Mouse (Mus musculus): ENCODE measurements around the gene Naa15.
A peak's percentile ranks its signal among the peaks of the same experiment; 100 is the strongest.
"Not testable (repeated sequence)": the region's sequence is repeated elsewhere in the genome, so short reads cannot be mapped to it uniquely, and the experiment has no call there.

The Naa15 gene

DNA sequence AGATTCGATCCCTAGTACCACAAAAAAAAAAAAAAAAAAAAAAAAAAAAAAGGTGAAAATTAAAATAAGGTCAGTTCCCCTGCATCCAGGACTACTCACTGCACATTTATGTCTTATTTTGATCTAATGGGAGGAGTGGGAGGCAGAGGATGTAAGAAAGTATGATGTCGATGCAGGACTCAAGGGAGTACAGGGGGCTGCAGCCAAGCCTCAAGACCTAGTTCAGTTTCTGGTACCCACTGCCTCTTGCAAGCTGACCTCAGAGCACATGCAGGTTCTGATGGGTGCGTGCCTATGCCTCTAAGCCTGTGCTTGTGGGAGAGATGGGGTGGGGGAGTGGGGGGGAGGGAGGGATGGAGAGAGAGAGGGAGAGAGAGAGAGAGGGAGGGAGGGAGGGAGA lies 20.1 kb upstream of the Naa15 start:
- no peak for DNase-seq

GRCm38 (mm10) chr3:51395461-51396145 lies 19.3 kb upstream of the Naa15 start:
- DNase-seq: no peak

- peak; percentile 83 to 86 for DNase-seq
These were observed 18.5 kb upstream of the Naa15 start, which contains the start of gene Mgarp for GRCm38 (mm10) chr3:51396219-51397068. Mgarp (minus strand) TSS chr3:51396738.

DNA sequence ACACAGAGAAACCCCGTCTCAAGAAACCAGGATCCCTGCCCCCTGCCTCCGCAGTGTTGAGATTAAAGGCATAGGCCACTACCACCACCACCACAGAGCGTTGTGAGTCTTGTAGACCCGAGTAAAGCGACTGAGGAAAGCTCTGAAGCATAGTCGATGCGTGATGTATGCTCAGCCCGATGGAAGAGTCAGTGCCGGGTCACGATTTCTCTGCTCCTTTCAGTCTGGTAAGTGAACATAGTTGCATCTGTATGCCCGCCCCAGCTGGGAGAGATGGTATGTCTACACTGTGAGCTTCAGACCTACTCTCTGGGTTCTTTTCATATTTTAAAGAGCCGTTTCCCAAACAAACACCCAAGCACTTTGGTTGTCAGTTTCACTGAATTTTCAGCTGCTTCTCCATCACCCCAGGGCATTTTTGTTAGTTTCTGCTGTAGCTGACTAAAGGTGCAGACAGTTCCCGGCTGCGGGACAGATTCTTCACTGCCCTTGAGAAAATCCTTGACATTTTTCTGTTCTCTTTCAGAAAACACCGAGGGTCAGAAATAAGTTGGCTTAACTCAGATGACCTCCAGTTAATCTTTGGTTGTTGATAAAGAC lies 17.1 kb upstream of the Naa15 start:
- DNase-seq: no peak

GRCm38 (mm10) chr3:51398667-51399066 lies 16.3 kb upstream of the Naa15 start:
- DNase-seq: no peak

- no peak for DNase-seq
These were observed 15.4 kb upstream of the Naa15 start for GRCm38 (mm10) chr3:51399531-51399930.

- no peak for DNase-seq
These were observed 14.3 kb upstream of the Naa15 start for GRCm38 (mm10) chr3:51400682-51401081.

DNA sequence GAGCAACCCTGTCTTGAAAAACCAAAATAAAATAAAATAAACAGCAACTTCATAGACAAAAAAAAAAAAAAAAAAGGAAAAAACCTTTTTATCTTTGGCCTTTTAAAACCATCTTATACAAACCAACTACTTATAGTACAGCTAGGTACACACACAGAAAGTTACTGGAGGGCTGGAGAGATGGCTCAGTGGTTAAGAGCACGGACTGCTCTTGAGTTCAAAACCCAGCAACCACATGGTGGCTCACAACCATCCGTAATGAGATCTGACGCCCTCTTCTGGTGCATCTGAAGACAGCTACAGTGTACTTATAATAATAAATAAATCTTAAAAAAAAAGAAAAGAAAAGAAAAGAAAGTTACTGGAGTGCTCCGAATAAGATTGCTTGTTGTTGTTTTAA lies 12.9 kb upstream of the Naa15 start:
- not testable (repeated sequence) for DNase-seq

DNA sequence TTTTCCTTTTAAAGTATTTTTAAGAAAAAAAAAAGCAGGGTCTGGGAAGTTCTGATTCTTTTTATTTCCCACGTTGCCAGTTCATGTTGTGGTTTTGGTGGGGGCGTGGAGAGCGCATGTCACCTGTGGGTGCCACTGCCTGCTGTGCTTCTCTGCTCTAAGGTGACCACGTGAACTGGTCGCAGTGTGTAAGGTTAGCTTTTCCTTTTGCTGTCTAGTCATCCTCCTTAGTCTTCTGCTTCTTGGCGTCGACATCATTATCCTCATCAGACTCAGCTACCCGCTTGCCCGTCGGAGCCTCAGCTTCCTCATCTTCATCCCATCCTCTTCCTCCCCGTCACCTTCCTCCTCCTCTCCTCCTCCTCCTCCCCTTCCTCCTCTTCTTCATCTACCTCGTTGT lies 12.3 kb upstream of the Naa15 start:
- DNase-seq: no peak

DNA sequence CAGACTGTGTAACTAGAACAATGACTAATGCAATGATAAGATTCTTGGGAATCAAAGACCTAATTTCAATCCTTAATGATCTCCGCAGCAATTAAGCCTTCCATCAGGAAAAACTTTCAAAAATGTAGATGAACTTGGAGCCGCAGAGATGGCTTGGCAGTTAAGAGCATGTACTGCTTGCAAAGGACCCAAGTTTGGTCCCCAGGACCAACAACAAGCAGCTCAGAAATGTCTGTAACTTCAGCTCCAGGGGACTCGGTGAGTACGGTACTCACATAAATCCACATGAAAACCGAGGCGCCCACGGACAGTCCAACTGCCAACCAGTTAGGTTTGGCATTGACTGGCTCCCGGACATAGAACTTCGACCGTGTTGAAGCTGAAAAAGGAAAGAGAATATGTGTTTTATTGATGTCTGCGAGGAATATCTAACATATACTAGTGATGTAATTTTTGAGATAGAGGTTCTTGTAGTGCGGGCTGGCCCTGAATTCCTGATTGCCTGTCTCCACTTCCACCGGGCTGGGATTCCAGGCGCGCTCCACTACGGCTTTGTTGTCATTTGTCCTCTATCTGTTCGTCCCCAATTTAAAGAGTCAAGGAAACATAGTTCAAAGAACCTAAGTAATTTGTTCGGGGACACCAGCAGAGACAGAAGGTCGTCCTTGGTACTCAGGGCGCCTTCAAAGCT lies 6.9 kb upstream of the Naa15 start:
- no peak for DNase-seq

GRCm38 (mm10) chr3:51408561-51409183 lies 6.3 kb upstream of the Naa15 start, which contains the start of gene Ndufc1:
Ndufc1 (minus strand) TSS chr3:51408988.
- peak; percentile 99 to 100 for DNase-seq

DNA sequence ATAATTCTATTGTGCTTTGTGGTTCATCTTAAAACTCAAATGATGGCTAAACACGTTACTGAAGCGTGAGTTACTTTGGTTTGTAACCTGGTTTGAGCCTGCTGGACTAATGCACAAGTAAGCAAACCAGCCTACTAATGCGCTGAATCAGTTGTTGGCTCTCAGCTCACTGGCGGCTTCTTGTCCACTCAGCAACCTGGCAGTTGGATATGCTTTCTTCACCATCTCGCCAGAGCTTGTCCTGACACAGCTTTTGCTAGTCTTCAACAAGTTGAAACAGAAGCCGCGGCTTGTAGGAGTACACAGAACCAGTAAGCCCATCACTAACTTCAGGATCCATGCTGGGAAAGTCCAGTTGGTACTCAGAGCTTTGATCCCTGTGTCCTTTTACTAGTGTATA lies 2.5 kb upstream of the Naa15 start:
- no peak for DNase-seq

DNA sequence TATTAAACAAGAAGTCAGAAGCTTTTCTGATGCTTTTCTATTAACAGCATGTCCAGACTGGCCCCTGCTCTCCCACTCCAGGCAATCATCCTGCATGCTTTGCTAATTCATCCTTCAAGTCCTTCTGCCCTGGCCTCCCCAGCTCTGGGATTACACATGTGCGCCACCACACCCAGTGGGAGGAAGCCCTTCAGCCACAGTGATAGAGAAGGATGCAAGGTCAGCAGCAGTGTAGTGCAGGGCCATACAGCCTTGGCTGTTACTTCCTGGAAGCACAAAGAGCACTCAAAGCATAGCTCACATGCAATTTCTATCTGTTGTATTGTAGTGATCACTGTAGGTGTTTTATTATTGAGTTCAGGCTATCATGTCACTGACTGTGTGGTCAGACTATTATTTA lies 1.7 kb upstream of the Naa15 start:
- DNase-seq: no peak

DNA sequence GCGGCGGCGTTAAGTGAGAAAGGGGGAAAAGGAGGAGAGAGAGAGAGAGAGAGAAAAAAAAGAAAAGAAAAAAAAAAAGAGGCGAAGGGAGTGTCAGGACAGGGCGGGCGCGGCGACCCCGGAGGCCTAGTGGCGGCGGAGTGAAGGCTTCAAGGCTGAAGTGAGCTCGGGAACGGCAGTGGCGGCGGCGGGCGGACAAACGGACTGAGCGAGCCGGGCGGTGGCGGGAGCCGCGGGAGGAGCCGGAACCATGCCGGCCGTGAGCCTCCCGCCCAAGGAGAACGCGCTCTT lies 1.1 kb downstream of the Naa15 start:
- DNase-seq: no peak

- peak; percentile 71 to 78 for DNase-seq
These were observed 1.6 kb downstream of the Naa15 start for GRCm38 (mm10) chr3:51416364-51417134.

- no peak for DNase-seq
These were observed 2.1 kb downstream of the Naa15 start for GRCm38 (mm10) chr3:51417135-51417458.

GRCm38 (mm10) chr3:51417485-51417884 lies 2.5 kb downstream of the Naa15 start:
- no peak for DNase-seq

DNA sequence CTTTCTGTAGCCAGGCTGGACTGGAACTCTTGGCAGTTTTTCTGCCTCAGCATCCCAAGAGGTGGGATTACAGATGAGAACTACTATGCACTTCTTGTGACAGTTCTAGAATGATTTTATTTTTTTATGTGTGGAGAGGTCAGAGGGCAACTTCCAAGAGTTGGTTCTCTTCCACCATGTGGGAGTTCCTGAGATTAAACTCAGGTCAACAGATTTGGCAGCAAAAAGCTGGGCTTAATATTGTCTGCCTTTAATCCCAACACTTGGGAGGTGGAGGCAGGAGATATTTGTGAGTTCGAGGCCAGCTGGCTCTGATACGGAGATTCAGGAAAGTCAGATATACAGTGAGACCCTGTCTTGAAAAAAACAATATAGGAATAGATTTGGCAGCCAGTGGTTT lies 3.0 kb downstream of the Naa15 start:
- no peak for DNase-seq

DNA sequence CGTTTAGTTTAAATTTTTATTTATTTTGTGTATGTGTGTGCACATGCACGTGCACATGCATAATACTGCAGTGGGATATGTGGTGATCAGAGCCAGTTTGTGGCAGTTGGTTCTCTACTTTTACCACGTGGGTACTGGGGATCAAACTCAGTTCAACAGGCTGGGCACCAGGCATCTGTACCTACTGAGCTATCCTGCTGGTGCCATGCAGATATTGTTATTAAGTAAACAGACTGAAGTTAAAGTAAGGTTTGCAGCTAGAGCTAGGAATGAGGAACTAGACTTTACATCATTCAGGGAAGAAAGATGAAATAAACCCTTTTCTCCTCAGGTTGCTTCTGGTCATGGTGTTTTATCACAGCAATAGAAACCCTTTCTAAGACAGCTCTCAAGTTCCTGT lies 7.0 kb downstream of the Naa15 start:
- no peak for DNase-seq

GRCm38 (mm10) chr3:51425394-51425793 lies 10.4 kb downstream of the Naa15 start:
- DNase-seq: no peak

DNA sequence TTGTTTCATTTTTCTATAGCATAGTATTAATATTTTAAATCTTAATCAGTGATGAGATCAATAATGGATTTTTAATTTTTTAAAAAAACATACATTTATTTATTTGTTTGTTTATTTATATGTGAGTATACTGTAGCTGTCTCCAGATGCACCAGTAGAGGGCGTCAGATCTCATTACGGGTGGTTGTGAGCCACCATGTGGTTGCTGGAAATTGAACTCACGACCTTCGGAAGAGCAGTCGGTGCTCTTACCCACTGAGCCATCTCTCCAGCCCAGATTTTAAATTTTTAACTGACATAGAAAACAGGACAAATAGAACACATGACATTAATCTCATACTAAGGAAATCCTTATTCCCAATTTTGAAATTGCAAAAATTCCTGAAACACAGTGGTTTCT lies 19.4 kb downstream of the Naa15 start:
- not testable (repeated sequence) for DNase-seq
